Mouse (Mus musculus) cortical plate, adult 2 months (tissue): Measurements from ENCODE around the gene Tmem243. TPM values are rescaled to one million over a fixed set of nuclear protein-coding genes. Genes with fewer than 3 reads are reported as not detected.
"Not testable (repeated sequence)": the region's sequence is repeated elsewhere in the genome, so short reads cannot be mapped to it uniquely, and the experiment has no call there.

Experiments used
- H3K27ac ChIP-seq: fragments of 200-500 bp; 2 replicates; pipeline ENCODE4 v1.5.1; 2012; ENCODE audit warnings: low read length, control low read depth, inconsistent platforms; ENCODE audit not compliant: insufficient read depth
- H3K4me1 ChIP-seq: fragments of 200-500 bp; 2 replicates; pipeline ENCODE4 v1.6.1; 2011; ENCODE audit warnings: low read length; ENCODE audit not compliant: control insufficient read depth, insufficient read depth
- H3K4me3 ChIP-seq: fragments of 200-500 bp; 2 replicates; pipeline ENCODE4 v1.5.1; 2011; ENCODE audit warnings: mild to moderate bottlenecking, low read length, control low read depth; ENCODE audit not compliant: insufficient read depth
- CTCF ChIP-seq: fragments of 200-500 bp; IDR thresholded peaks from 2 replicates; pipeline ENCODE4 v1.5.1; 2011; ENCODE audit warnings: mild to moderate bottlenecking, control low read depth, low read length; ENCODE audit not compliant: insufficient read depth; ENCODE audit errors: extremely low read depth
- POLR2A ChIP-seq: fragments of 200-500 bp; IDR thresholded peaks from 2 replicates; pipeline ENCODE4 v1.6.1; 2011; ENCODE audit warnings: mild to moderate bottlenecking, low read length, control low read depth; ENCODE audit not compliant: insufficient read depth; ENCODE audit errors: extremely low read depth
- polyA plus RNA-seq: library from polyadenylated mRNA; depleted of rRNA; stranded (reverse); fragments of >200 nt; gene quantifications from 2 replicates; pipeline ENCODE4 v1.2.3, GENCODE M21; 2012; rRNA removed

Gene Tmem243
- polyA plus RNA-seq, 1 experiment, result 22.7 TPM

DNA sequence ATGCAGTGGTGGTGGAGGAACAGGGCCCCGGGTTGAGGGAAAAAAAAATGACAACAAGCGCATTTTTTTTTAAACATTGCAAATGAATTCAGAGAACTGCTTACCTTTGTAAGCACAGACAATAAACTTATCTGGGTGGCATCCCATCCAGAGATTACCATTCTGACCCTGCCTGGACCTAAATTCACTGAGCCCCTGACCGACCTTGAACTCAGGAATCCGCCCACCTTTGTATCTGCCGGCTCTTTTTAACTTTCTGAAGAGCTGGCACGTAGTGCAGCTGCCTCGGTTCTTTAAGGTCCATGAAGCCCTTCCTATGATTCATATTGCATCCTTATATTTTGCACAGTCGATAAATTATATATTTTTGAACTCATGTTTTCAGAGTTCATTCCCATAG is 65.9 kb downstream of the Tmem243 start:
- no peak for TF ChIP-seq CTCF
- TF ChIP-seq POLR2A, result no peak
- H3K4me3 ChIP-seq, result no peak overlapping the region
- peaks cover 4% of the 10 kb centered on the region for H3K4me1 ChIP-seq
- H3K27ac ChIP-seq, result no peak overlapping the region

DNA sequence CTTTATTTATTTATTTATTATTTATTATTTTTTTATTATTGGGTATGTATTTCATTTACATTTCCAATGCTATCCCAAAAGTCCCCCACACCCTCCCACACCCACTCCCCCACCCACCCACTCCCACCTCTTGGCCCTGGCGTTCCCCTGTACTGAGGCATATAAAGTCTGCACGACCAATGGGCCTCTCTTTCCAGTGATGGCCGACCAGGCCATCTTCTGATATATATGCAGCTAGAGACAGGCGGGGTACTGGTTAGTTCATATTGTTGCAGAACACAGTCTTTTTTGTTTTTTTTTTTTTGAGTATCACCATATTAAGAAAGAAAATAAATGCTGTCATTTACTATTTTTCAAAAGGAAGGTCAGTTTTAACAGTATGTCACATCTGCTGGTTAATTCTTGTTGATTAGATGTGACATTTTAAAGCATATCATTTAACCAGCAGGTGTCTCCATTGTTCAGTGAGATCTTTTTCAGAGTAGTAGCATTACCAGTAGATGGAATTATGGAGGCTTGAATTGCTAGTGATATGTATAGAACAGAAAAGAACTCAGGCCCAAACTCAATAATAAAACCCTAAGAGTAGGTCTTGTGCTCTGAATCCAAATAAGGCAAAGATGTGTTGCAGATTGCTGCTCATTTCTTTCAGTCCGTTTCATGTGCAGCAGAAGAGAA is 69.0 kb downstream of the Tmem243 start:
- 0 out of 2 replicates have a peak, but pooled peaks have one; percentile 2 for TF ChIP-seq CTCF
- H3K27ac ChIP-seq, H3K4me1 ChIP-seq, H3K4me3 ChIP-seq: not testable (repeated sequence)

DNA sequence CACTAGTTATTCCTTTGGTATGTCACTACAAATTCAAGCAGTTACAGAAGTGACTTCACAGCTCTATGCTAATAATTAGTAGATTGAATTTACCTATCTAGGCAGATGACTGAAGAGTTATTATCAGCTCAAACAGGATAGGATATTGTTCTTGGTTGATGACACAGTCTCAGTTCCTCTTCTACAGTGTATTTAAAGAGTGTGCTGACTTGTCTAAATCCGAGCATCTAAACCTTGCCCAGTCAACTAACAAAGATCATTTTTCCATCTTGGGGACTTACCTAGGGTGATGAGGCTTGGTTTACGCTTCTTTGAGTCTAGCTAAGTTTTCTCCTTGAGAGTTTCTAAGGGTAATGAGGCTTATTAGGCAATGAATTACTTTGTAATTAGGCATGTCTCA is 72.8 kb downstream of the Tmem243 start:
- no peak overlapping the region for H3K4me3 ChIP-seq
- TF ChIP-seq POLR2A (no peak), CTCF (no peak)
- H3K27ac ChIP-seq, result no peak overlapping the region
- H3K4me1 ChIP-seq, result peaks cover 1% of the 10 kb centered on the region; the same call in 1 of the 2 replicates

DNA sequence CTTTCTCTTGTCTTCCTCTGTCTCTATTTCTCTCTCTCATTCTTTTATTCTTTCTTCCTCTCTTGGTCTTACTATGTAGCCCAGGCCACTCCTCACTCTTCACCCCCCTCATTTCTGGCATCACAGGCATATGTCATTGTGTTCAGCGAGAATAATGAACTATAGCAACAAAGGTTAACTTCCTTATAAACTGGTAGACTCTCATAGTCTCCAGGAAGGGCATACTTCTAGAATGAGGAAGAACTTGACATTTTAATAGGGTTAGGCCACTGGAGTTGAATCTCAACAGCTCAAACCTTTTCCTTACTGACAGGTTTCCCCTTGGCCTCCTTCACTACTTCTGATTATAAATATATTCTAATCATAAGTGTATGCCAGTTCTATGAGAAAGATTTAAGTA is 86.0 kb downstream of the Tmem243 start:
- Histone ChIP-seq H3K4me1 (no peaks in the 10 kb centered on the region), H3K4me3 (no peak overlapping the region), H3K27ac (no peak overlapping the region)
- TF ChIP-seq CTCF, result no peak
- no peak for TF ChIP-seq POLR2A

Other genes starting within 250 kb of the Tmem243 start
- gene Abcb4, start 207.0 kb upstream of the Tmem243 start, polyA plus RNA-seq, result 3.9 and 4.1 TPM in 2 replicates
- gene Crot, start 103.3 kb upstream of the Tmem243 start, polyA plus RNA-seq, result 28.3 and 28.8 TPM in 2 replicates
- gene Dmtf1, start 61.1 kb downstream of the Tmem243 start, polyA plus RNA-seq, result 63.4 and 67.7 TPM in 2 replicates
- gene 9330182L06Rik, start 165.4 kb downstream of the Tmem243 start, polyA plus RNA-seq, result 17.8 and 21.3 TPM in 2 replicates